Mouse (Mus musculus) monocyte, adult 2 months (primary cell): ENCODE measurements around the gene Atcay.
"Not testable (repeated sequence)": the region's sequence is repeated elsewhere in the genome, so short reads cannot be mapped to it uniquely, and the experiment has no call there.

ENCODE experiments used
- DNase-seq, 2 experiments: peaks; one replicate each; pipeline ENCODE4 v3.0.0; 2022; ENCODE audit warnings: low spot score in 2 of 2, low read depth in 1 of 2

The Atcay gene

GRCm38 (mm10) chr10:81180946-81181345 lies 49.7 kb downstream of the Atcay start:
- no peak for DNase-seq

DNA sequence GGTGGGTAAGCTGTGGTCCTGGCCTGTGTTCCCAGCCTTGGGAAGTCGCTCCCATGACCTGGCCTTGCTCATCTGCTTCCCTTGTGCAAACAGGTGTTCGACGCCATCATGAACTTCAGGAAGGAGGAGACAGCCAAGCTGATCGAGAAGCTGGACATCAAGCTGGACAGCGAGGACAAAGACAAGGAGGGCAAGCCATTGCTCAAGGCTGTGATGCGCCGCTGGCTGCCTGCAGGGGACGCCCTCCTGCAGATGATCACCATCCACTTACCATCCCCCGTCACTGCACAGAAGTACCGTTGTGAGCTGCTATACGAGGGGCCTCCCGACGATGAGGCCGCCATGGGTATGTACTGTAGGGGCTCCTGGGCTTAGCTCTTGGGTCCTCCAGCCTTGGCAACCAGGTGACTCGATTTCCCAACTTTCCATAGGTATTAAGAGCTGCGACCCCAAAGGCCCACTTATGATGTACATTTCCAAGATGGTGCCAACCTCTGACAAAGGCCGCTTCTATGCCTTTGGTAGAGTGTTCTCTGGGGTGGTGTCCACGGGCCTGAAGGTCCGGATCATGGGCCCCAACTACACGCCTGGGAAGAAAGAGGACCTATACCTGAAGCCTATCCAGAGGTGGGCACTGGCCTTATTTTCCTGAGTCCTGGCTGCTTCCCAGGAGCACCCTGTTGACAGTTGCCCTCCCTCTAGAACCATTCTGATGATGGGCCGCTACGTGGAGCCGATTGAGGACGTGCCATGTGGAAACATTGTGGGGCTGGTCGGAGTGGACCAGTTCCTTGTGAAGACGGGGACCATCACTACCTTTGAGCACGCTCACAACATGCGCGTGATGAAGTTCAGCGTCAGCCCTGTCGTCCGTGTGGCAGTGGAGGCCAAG lies 50.9 kb downstream of the Atcay start:
- no peak for DNase-seq

- no peak for DNase-seq
These were observed 51.7 kb downstream of the Atcay start for GRCm38 (mm10) chr10:81178927-81179326.

- no peak for DNase-seq
These were observed 52.5 kb downstream of the Atcay start for GRCm38 (mm10) chr10:81177958-81178712.

DNA sequence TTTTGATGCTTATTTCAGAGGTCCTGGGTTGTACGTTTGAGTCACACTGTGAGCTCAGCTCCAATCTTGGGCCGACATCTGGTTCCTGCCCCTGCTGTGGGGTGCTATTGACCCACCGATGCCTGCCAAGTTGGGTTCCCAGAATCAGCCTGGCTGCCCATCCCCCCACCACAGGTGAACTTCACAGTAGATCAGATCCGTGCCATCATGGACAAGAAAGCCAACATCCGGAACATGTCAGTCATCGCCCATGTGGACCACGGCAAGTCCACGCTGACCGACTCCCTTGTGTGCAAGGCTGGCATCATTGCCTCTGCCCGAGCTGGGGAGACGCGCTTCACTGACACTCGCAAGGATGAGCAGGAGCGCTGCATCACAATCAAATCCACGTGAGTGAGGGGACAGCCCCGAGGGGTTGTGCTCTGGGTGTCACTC lies 53.1 kb downstream of the Atcay start:
- DNase-seq: no peak

GRCm38 (mm10) chr10:81176466-81177271 lies 54.0 kb downstream of the Atcay start, which contains the start of gene Eef2:
Eef2 (plus strand) TSS chr10:81176631.
- peak; percentile 91 to 97 for DNase-seq

GRCm38 (mm10) chr10:81175936-81176465 lies 54.6 kb downstream of the Atcay start:
- DNase-seq: no peak

DNA sequence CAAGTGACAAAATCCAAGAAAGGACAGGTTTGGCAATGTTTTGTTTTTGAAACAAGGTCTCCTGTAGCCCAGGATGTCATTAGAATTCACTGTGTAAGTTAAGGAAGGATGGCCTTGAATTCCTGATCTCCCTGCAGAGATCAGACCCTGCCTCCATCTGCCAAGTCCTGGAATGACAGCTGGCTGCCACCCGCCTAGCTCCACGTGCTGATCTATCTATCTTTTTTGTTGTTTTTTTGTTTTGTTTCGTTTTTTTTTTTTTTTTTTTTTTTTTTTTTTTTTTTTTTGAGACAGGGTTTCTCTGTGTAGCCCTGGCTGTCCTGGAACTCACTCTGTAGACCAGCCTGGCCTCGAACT lies 55.3 kb downstream of the Atcay start:
- not testable (repeated sequence) for DNase-seq

- peak; percentile 44 to 73 for DNase-seq
These were observed 55.9 kb downstream of the Atcay start for GRCm38 (mm10) chr10:81174617-81175344.

- DNase-seq: peak in 1 of 2 experiments; percentile 67
These were observed 57.5 kb downstream of the Atcay start for GRCm38 (mm10) chr10:81173132-81173531.

- not testable (repeated sequence) for DNase-seq
These were observed 61.2 kb downstream of the Atcay start for GRCm38 (mm10) chr10:81169411-81169900.

DNA sequence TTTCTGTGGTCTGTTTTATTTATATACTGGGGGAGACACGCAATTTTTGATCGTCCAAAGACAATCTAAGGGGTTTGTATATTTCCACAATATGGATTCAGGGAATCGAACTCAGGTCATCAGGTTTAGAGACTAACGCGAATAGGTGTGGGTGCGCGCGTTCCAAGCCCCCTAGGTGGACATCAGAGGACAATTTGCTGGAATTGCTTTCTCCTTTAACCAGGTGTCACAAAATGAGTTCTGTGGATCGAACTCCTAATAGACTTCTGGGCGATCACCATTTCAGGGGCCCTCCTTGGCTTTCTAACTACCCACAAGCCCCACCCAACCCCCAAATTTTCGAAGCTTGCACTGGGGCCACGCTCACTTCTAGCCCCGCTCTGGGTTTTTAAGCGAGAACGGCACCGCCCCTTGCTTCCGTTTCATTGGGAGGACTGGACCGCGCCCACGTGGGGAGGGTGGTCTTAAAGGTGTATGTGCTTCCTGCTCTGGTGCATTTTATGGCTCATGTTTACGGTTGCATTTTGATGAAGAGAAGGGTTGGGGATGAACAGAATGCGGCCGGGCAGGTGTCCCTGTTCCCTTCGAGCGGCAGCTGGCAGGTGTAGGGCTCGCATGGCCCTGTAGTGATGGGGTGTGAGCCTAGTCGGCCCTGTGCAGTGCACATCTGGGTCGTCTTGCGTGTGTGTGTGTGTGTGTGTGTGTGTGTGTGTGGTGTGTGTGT lies 62.0 kb downstream of the Atcay start:
- DNase-seq: no peak

DNA sequence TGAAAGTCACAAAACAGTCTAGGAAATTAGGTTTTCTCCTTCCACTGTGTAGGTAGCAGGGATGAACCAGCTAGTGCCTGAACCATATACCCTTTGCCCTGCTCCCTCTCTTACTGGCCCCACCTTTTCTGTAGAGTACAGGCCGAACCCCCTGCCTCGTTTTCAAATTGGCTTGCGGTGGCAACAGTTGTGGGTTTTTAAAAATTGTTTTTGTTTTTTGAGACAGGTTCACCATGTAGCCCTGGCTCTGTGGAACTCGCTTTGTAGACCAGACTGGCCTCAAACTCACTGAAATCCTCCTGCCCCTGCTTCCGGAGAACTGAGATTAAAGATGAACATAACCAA lies 62.6 kb downstream of the Atcay start:
- DNase-seq: no peak

DNA sequence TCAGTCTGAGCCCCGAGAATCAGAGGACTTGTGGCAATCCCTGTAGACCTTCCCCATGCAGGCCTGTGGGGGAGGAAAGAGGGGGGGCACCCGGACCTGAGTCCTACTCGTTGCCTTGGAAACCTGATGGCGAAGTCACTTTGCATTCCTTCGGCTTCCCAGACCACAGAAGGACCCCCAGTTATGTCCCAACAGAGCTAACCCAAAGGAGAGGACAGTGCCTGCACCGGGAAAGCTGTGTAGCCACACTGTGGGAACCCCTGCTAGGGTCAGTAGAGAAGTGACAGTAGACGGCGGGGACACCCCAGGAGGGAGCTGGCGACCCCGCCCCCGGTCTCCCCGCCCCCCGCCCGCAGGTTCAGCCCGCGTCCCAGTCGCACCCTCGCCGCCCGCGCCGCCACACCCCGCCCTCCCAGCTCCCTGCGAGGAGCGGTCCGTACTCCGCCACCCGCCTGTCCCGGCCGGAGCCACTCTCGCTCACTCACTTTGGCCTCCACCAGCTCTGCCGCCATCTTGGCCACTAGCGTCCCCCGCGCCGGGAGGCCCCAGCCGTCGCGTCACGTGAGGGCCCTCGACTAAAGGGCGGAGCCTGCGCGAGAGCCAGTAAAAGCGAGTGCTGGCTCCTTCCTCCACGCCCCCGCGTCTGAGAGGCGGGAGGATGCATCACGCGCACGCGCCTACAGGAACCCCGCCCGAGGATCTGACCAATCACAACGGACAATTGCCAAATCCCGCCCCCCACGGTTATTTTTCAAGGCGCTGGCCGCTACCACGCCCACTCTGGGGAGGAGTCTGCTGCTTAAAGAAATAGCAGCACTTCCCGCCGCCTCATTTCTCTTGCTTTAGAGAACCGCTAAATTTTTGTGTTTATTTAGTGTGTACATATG lies 63.2 kb downstream of the Atcay start, which contains the start of gene Pias4:
Gene Pias4, minus strand, starts transcription at position 724 of the 887 bp plus-strand sequence.
- peak; percentile 100 for DNase-seq

GRCm38 (mm10) chr10:81165118-81165517 lies 65.5 kb downstream of the Atcay start:
- no peak for DNase-seq

- DNase-seq: no peak
These were observed 68.3 kb downstream of the Atcay start for GRCm38 (mm10) chr10:81162318-81162652.

DNA sequence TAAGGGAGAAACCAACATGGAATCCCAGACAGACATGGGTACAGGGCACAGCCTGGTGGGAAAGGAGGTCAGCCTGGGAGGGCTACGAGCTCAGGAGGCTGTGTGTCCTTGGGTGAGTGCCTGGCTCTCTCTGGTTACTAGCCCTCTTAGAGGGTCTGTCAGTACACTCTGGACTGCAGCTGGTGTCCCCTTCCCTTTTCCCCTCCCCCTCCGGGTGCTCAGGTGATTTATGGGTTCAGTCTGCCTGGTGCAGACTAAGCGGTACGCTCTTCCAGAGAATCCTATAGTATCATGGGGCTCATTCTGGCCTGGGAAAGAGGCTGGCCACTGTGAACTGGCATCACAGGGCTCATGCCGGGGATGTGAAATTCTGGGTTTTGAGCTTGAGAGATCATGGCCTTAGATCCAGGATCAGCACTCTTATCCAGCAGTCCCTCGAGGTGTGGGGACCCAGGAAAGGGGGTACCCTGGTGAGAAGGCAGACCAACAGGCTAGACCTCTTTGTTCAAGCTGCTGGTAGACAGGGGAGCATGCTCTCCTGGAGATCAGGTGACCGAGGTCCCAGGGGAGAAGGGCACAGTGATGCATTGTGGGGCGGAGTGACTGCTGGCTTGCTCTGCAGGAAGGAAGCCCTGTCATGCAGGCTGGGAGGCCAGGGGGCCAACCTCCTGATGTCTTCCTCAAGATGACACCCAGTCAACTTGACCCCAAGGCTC lies 68.9 kb downstream of the Atcay start:
- no peak for DNase-seq

DNA sequence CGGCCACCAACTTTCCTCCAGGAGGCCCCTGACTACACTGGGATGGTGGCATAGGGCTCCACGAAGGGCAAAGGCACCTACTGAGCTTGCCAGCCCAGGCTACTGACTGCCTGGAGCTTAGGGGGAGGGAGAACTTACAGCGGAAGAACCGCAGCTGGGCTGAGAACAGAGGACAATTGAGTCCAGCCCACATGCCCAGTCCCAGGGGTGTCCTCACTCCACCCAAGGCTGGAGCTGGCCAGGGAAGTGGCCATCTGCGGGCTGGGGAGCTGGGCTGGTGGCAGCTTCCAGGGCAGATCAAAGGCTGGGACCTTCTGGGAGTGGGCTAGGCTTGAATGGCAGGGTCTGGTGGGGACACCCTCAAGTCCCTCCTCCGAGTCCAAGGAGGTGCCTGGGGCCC lies 75.9 kb downstream of the Atcay start:
- no peak for DNase-seq
